Mouse (Mus musculus) midbrain, embryonic 13.5 days (tissue): ENCODE measurements around the gene Lgals1. TPM values are rescaled to one million over a fixed set of nuclear protein-coding genes. Genes with fewer than 3 reads are reported as not detected.

Source experiments
- ATAC-seq: fragments of 200-750 bp; cut with Nextera tagmentation; 2 replicates; pipeline ENCODE4 v1.8.0; 2017; ENCODE audit warnings: mild to moderate bottlenecking, moderate TSS enrichment, moderate library complexity
- H3K27ac ChIP-seq: fragments of 300-500 bp; sonication (generic); 2 replicates; pipeline ENCODE4 v1.5.1; 2015; ENCODE audit warnings: inconsistent platforms, mild to moderate bottlenecking, moderate library complexity
- H3K27me3 ChIP-seq: fragments of 300-500 bp; sonication (generic); 2 replicates; pipeline ENCODE4 v1.6.1; 2015; ENCODE audit warnings: mild to moderate bottlenecking, inconsistent platforms
- H3K36me3 ChIP-seq: fragments of 300-500 bp; sonication (generic); 2 replicates; pipeline ENCODE4 v1.6.1; 2015; ENCODE audit warnings: mild to moderate bottlenecking, inconsistent platforms
- H3K4me1 ChIP-seq: fragments of 300-500 bp; sonication (generic); replicated peaks from 2 replicates; pipeline ENCODE4 v1.6.1; 2015; ENCODE audit warnings: inconsistent platforms
- H3K4me2 ChIP-seq: fragments of 300-500 bp; sonication (generic); replicated peaks from 2 replicates; pipeline ENCODE4 v1.6.1; 2015; ENCODE audit warnings: moderate library complexity, mild to moderate bottlenecking, inconsistent platforms
- H3K4me3 ChIP-seq: fragments of 300-500 bp; sonication (generic); replicated peaks from 2 replicates; pipeline ENCODE4 v1.5.1; 2015; ENCODE audit warnings: mild to moderate bottlenecking, inconsistent platforms
- H3K9ac ChIP-seq: fragments of 300-500 bp; sonication (generic); replicated peaks from 2 replicates; pipeline ENCODE4 v1.6.1; 2015; ENCODE audit warnings: mild to moderate bottlenecking, inconsistent platforms
- H3K9me3 ChIP-seq: fragments of 300-500 bp; sonication (generic); 2 replicates; pipeline ENCODE4 v1.6.1; 2016; ENCODE audit warnings: mild to moderate bottlenecking, inconsistent platforms
- WGBS: fragments of 180-500 bp; shearing (Covaris S2); methylation state at CpG from one replicate; pipeline ENCODE4 v1.1.7; 2015; 5-methylcytosine and 5-hydroxymethylcytosine counted together
- microRNA-seq: library from miRNA; unstranded; fragments of <30 nt; microRNA quantifications from one replicate; pipeline ENCODE4, GENCODE M21; 2016
- polyA plus RNA-seq: library from polyadenylated mRNA; unstranded; fragments of >200 nt; fragmentation: Nextera tagmentation; extraction: Ambion mirVana; gene quantifications from 2 replicates; pipeline ENCODE4 v1.2.1, GENCODE M21; 2015

Gene Lgals1
- polyA plus RNA-seq, 1 experiment from 2014 or later: 125 TPM

DNA sequence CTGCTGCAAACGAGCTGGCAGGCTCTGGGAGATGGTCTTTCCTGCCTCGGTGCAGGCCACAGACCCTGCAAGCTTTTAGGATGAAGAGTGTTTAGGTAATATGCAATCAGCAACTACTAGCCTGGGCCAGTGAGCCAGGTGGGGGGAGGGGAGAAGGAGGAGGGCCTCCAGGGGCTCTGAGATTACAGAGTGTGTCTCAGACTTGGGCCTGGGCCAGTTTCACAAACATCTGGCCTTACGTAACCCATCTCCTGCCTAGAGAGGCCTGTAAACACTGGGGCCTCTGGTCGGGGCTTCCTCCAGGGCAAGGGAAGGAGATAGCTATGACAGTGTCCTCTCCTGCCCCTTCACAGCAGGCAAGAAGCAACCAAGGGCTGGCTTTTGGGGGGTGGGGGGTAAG is 52.4 kb downstream of the Lgals1 start:
- no peak overlapping the region for H3K27ac ChIP-seq
- H3K4me3 ChIP-seq: no peak overlapping the region
- H3K9ac ChIP-seq: 0 out of 2 replicates have a peak overlapping the region, but pooled peaks have one; percentile 20
- no peak for ATAC-seq
- H3K27me3 ChIP-seq: no peaks in the 10 kb centered on the region
- H3K4me2 ChIP-seq: no peak overlapping the region
- H3K36me3 ChIP-seq: peaks cover 22% of the 10 kb centered on the region
- WGBS: 39% methylated on average over 4 of the region's 4 CpGs
- peaks cover 26% of the 10 kb centered on the region for H3K4me1 ChIP-seq
- H3K9me3 ChIP-seq: no peaks in the 10 kb centered on the region

Small RNA genes within 50 kb of the gene (microRNA-seq; reads per million reads assigned to microRNA genes)
- gene Mir6955: not detected

Other genes with a start within 250 kb of the Lgals1 start
- gene Elfn2, start 208.0 kb upstream of the Lgals1 start, polyA plus RNA-seq: 3.0 and 3.3 TPM in 2 replicates
- gene Mfng, start 153.2 kb upstream of the Lgals1 start, polyA plus RNA-seq: 83.0 and 93.7 TPM in 2 replicates
- 1.0 and 1.2 TPM in 2 replicates for gene Card10, start 123.7 kb upstream of the Lgals1 start, polyA plus RNA-seq
- gene Cdc42ep1, start 84.1 kb upstream of the Lgals1 start, polyA plus RNA-seq: 7.0 and 8.5 TPM in 2 replicates
- 1.1 TPM in 1 of 2 replicates, not detected in the other for gene Lgals2, start 71.2 kb upstream of the Lgals1 start, polyA plus RNA-seq
- gene Gga1, start 49.5 kb upstream of the Lgals1 start, polyA plus RNA-seq: 47.8 and 49.2 TPM in 2 replicates
- gene Gm49510, start 27.1 kb upstream of the Lgals1 start, polyA plus RNA-seq: 0.12 TPM in 1 of 2 replicates, not detected in the other
- 2.5 and 4.9 TPM in 2 replicates for gene Sh3bp1, start 27.0 kb upstream of the Lgals1 start, polyA plus RNA-seq
- gene Pdxp, start 12.8 kb upstream of the Lgals1 start, polyA plus RNA-seq: 55.8 and 63.2 TPM in 2 replicates
- gene Nol12, start 8.2 kb downstream of the Lgals1 start, polyA plus RNA-seq: 53.1 and 58.0 TPM in 2 replicates
- 38.3 and 42.6 TPM in 2 replicates for gene Triobp, start 21.0 kb downstream of the Lgals1 start, polyA plus RNA-seq
- gene H1f0, start 101.7 kb downstream of the Lgals1 start, polyA plus RNA-seq: 329 and 351 TPM in 2 replicates
- not detected in 2 replicates for gene Galr3, start 115.2 kb downstream of the Lgals1 start, polyA plus RNA-seq
- gene Ankrd54, start 136.2 kb downstream of the Lgals1 start, polyA plus RNA-seq: 52.6 and 56.4 TPM in 2 replicates
- gene Eif3l, start 148.5 kb downstream of the Lgals1 start, polyA plus RNA-seq: 180 and 186 TPM in 2 replicates
- 8.6 and 9.5 TPM in 2 replicates for gene Micall1, start 182.2 kb downstream of the Lgals1 start, polyA plus RNA-seq
- gene Polr2f, start 214.3 kb downstream of the Lgals1 start, polyA plus RNA-seq: 295 and 296 TPM in 2 replicates
- 14.0 and 16.6 TPM in 2 replicates for gene 1700088E04Rik, start 214.5 kb downstream of the Lgals1 start, polyA plus RNA-seq
- 0.58 and 0.67 TPM in 2 replicates for gene Sox10, start 238.5 kb downstream of the Lgals1 start, polyA plus RNA-seq